Mouse (Mus musculus) cerebellum, postnatal 10 days (tissue): ENCODE results near the gene Pgm1.
A peak's percentile ranks its signal among the peaks of the same experiment; 100 is the strongest.

Source experiments
- DNase-seq, 2 experiments: peaks; one replicate each; pipeline ENCODE4 v3.0.0; 2021; ENCODE audit warnings: mixed read lengths in 2 of 2

Pgm1 gene

GRCm38 (mm10) chr4:99929149-99929612, at the start of gene Pgm1:
Pgm1 (plus strand) TSS chr4:99929414.
- peak; percentile 89 to 92 for DNase-seq

DNA sequence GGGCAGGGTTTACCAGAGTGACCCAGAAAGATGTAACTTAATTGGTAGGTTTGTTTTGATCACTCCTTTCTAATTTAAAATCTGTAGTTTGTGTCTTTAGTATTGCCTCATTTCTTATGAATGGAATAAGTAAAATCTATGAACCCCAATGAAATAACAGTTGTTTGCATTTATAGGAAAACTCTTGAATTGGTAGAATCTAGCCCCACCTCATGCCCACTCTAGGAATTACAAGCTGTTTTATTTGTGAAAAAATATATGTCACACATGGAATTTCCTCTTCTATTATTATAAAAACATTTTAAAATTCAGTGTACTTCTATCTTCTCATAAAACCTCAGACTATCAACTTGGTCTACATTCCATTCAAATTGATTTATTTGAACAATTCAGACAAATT, 47.3 kb upstream of the Pgm1 start:
- DNase-seq: peak; percentile 47 to 64

GRCm38 (mm10) chr4:99882405-99882804, 46.8 kb upstream of the Pgm1 start:
- peak in 1 of 2 experiments; percentile 6 for DNase-seq

DNA sequence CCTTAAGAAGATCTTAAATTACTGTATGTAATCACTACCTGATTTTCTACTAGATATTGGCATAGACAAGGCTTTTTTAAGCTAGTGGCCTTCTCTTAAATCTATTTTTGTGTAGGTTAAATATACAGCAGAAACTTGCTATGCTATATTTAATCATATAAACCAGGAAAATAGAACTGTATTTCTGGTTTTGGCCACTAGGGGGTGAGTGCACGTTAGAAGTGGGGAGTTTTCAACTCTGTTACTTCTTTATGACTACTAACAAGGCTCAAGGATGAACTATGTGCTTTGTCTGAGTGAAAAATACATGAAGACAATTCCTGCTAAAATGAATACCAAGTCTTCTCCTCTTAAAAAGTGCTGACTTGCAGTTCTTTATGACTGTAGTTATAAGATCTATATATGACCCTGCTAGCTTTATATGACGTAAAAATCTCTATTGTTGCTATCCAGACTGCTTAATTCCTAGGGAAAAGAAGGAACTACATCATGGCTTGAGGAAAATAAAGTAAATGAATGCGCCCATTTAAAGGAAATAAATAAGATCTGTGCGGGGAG, 15.2 kb upstream of the Pgm1 start:
- DNase-seq: peak in 1 of 2 experiments; percentile 66

GRCm38 (mm10) chr4:99926380-99926779, 2.8 kb upstream of the Pgm1 start:
- DNase-seq: no peak

GRCm38 (mm10) chr4:99928521-99928920, 693 bp upstream of the Pgm1 start:
- DNase-seq: no peak

DNA sequence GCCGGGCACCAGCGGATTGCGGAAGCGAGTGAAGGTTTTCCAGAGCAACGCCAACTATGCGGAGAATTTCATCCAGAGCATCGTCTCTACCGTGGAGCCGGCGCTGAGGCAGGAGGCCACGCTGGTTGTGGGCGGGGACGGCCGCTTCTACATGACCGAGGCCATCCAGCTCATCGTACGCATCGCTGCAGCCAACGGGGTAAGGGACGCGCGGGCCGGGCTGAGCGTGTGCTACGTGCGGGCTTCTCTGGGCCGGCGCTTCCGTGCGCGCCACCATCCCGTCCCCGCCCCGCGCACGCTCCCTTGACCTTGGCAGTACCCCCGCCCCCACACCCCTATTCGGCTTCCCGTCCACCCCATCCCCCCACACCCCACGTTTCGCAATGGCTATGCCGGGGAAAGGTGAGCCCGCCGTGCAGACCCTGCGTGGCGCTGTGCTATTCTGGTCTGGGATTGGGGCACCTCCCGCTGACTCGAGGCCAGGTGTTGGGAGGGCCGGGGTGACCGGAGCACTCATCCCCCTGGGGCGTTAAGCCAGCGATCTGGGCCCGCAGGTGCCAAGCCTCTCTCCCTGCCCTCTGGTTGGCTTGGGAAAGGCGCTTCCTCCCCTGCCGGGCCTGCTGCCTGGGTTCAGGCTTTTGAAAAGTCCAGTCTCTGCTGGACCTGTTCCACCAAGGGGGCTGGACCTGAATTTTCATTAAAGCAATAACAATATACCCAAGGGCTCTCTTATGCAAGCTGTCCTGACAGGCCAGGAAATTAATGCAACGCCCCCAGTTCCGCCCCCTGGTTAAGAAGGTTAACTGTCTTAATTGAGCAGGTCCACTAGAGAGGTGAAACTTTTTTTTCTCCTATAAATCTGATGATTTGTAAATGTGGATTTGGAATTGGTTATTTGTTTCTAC, 651 bp downstream of the Pgm1 start, which contains the start of gene Itgb3bp:
Gene Itgb3bp, minus strand, starts transcription at position 201 of the 905 bp plus-strand sequence.
- DNase-seq: peak; percentile 91 to 92

DNA sequence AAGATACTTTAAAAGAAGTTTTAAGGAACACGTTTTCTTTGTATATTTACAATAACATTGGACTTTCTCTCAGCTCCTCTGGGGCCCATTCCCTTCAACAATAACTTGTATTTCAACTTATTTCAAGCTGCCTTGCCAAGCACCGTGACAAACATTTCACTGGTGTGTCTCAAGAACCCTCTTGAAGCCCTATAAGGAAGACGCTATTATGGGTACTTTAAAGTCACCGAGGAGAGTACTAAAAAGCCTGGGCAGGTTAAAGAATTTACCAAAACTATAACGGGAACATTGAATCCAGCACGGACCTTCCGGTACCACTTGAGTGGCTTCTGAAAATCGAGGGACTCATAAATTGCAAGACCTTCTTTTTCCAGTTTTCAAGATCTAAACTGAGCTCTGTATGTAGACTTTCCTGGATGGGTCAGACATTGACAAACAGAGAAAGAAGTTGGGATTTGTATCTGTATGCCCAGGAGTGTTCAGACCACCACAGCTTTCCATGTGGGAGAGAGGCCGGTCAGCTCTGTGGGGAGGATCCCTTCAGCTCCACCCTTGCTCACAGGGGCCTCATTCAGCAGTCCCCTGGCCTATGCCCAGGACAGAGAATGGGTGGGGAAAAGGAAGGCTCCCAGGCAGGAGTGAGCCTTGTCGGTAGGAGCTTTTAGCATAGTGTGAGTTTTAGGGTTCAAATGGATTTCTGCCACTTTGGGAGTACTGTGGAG, 1.5 kb downstream of the Pgm1 start:
- DNase-seq: peak in 1 of 2 experiments; percentile 32

DNA sequence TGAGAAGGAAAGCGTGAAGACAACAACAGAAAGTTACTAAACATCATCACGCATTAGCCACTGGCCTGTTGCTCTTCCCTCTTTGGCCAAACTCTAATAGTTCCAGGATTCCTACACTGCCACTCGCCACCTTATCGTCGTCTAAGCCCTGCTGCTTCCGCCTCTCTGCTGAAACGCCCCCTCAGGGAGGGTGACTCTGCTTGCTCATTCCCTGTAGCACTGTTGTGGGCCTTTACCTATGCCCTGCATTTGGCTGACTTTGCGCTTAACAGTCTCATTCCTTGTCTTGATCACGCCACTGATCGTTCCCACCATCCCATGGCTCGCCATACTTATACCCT, 2.0 kb downstream of the Pgm1 start:
- no peak for DNase-seq

- no peak for DNase-seq
These were observed 2.6 kb downstream of the Pgm1 start for GRCm38 (mm10) chr4:99931807-99932206.

- DNase-seq: peak; percentile 42 to 47
These were observed 5.6 kb downstream of the Pgm1 start for GRCm38 (mm10) chr4:99934859-99935258.

DNA sequence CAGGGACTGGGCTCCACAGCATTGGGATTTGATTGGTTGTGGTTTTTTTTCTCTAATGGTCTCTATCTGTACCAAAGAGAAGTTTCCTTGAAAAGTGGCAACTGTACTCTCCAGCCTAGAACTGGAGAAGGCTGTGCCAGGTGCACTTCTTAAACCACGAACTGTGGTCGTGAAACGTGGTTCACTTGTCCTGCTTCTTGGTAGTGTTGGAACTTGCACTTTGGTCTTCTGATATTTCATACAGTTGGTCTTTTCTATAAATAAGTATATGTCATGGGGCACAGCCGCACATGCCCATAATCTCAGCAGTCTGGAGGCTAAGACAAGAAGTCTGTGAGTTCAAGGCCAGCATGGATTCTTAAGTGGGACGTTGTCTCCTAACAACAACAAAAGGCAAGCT, 7.1 kb downstream of the Pgm1 start:
- no peak for DNase-seq

GRCm38 (mm10) chr4:99939711-99940505, 10.7 kb downstream of the Pgm1 start:
- DNase-seq: peak; percentile 66 to 68

DNA sequence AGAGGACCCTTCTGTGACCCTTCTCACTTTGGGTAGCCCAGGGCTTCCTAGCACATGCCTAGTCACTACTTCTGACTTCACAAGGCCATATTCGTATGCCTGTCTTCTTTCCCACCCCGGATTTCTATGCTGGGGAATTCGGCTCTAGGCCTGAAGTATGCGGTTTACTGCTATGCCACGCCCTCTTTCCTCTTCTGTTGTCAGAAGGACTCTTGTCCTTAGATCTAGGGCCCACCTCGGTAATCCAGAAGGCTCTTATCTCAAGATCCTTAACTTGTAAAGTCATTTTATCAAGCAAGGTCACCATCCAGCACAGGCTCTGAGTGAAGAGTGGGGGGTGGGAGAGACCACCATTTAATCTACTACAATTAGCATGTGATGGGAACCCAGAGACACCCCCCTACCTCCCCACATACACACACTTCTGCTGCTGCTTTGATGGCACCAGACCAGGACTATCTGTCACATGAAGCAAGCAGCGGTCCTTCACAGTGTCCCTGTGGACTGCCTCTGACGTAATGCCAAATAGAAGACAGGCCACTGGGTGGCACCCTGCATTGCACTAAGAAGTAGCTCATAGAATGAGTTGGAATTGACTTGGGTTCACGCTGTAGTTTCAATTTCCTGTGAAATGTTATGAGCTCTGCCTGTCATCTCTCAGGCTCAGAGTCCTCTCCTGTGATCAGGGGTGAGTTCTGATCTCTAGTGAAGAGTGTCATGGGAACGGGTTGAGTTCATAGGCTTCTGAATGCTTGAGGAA, 12.6 kb downstream of the Pgm1 start:
- DNase-seq: peak; percentile 42 to 55

DNA sequence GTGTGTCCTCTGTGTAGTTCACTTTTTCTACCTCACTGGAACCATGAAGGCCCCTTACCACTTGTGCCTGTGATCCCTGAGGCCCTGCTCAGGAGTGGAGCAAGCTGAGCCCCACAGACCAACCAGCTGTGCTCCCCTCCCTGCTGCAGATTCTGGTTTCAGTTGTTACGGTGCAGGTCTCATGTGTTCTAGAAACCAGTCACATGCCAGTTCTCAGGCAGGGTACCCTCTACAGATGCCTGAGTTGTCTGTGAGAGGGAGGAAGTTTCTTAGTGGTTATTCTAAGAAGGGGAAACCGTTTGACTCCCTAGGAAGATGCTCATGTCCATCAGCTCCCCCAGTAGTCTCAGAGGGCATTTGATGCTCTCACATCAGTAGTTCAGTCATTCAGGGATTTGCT, 15.4 kb downstream of the Pgm1 start:
- no peak for DNase-seq

GRCm38 (mm10) chr4:99945011-99945410, 15.8 kb downstream of the Pgm1 start:
- no peak for DNase-seq

GRCm38 (mm10) chr4:99946516-99946915, 17.3 kb downstream of the Pgm1 start:
- DNase-seq: no peak

DNA sequence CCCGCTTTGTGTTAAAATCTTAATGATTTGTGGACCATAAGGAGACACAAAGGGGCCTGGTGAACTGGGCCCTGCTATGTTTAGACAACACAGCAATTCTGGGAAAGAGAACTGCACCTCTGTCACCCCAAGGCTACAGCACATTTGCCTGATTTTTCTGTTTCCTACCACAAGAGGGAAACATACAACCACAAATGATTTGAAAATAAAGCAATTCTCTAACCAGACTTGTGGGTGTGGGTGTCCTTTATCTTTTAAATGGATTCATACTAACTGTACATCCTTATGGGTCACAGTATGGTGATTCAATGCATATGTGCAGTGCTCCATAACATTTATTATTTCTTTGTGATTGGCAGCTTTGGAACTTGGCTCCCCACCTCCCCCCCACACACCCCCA, 18.0 kb downstream of the Pgm1 start:
- peak in 1 of 2 experiments; percentile 54 for DNase-seq

- no peak for DNase-seq
These were observed 18.7 kb downstream of the Pgm1 start for GRCm38 (mm10) chr4:99947896-99948295.

GRCm38 (mm10) chr4:99953904-99954303, 24.7 kb downstream of the Pgm1 start:
- DNase-seq: no peak

GRCm38 (mm10) chr4:99955396-99955795, 26.2 kb downstream of the Pgm1 start:
- DNase-seq: peak; percentile 51 to 72

DNA sequence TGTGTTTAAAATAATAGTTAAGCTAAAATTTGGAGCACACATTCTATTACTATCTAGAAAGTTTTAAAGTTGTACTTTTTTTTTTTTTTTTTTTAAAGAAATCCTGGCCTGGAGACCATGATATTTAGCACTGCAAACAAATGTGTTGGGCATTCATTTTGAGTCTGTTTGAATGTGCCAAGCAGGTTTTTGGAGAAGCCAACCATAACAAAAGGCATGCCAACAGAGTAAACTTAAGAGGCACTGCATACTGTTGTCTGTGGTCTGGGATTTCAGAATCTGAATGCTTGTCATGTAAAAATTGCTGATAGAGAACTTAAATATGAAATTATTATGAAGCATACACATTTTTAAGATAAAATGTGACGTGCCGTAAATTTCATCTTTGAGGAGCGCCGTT, 28.0 kb downstream of the Pgm1 start:
- no peak for DNase-seq
